Mouse (Mus musculus): ENCODE measurements around the gene Dars2.
"Not testable (repeated sequence)": the region's sequence is repeated elsewhere in the genome, so short reads cannot be mapped to it uniquely, and the experiment has no call there.

Gene Dars2

GRCm38 (mm10) chr1:161035281-161035785 lies 35.1 kb downstream of the Dars2 start:
- no peak for DNase-seq (ENCODE audit: low spot score)

GRCm38 (mm10) chr1:161034435-161035280 lies 35.8 kb downstream of the Dars2 start, which contains the start of gene Zbtb37:
TSS of gene Zbtb37 (minus strand) at chr1:161034849.
- peak; percentile 91 for DNase-seq (ENCODE audit: low spot score)

- no peak for DNase-seq (ENCODE audit: low spot score)
Observed at GRCm38 (mm10) chr1:161033856-161034434, 36.5 kb downstream of the Dars2 start.

GRCm38 (mm10) chr1:161032345-161032744 lies 38.1 kb downstream of the Dars2 start:
- DNase-seq (ENCODE audit: low spot score) = no peak

- no peak for DNase-seq (ENCODE audit: low spot score)
Observed at GRCm38 (mm10) chr1:161031881-161032280, 38.6 kb downstream of the Dars2 start.

- DNase-seq (ENCODE audit: low spot score) = no peak
Observed at GRCm38 (mm10) chr1:161030058-161030457, 40.4 kb downstream of the Dars2 start.

- DNase-seq (ENCODE audit: low spot score) = not testable (repeated sequence)
Observed at GRCm38 (mm10) chr1:161028427-161028826, 42.0 kb downstream of the Dars2 start.

- DNase-seq (ENCODE audit: low spot score) = no peak
Observed at GRCm38 (mm10) chr1:161027196-161027595, 43.3 kb downstream of the Dars2 start.

- no peak for DNase-seq (ENCODE audit: low spot score)
Observed at GRCm38 (mm10) chr1:161025410-161026210, 44.8 kb downstream of the Dars2 start.

- no peak for DNase-seq (ENCODE audit: low spot score)
Observed at GRCm38 (mm10) chr1:161020051-161020450, 50.4 kb downstream of the Dars2 start.

GRCm38 (mm10) chr1:161016378-161016777 lies 54.1 kb downstream of the Dars2 start:
- no peak for DNase-seq (ENCODE audit: low spot score)

GRCm38 (mm10) chr1:161010436-161010835 lies 60.0 kb downstream of the Dars2 start:
- no peak for DNase-seq (ENCODE audit: low spot score)

- no peak for DNase-seq (ENCODE audit: low spot score)
Observed at GRCm38 (mm10) chr1:161008038-161008437, 62.4 kb downstream of the Dars2 start.

- DNase-seq (ENCODE audit: low spot score) = no peak
Observed at GRCm38 (mm10) chr1:161006471-161006870, 64.0 kb downstream of the Dars2 start.

GRCm38 (mm10) chr1:161005526-161005925 lies 64.9 kb downstream of the Dars2 start:
- no peak for DNase-seq (ENCODE audit: low spot score)

GRCm38 (mm10) chr1:161004942-161005341 lies 65.5 kb downstream of the Dars2 start:
- no peak for DNase-seq (ENCODE audit: low spot score)

- DNase-seq (ENCODE audit: low spot score) = no peak
Observed at GRCm38 (mm10) chr1:160993851-160994250, 76.6 kb downstream of the Dars2 start.

Data from urinary bladder, postnatal 10 days (tissue).